Mouse (Mus musculus) kidney, embryonic 15.5 days (tissue): ENCODE results near the gene B3galnt2. TPM values are rescaled to one million over a fixed set of nuclear protein-coding genes. Genes with fewer than 3 reads are reported as not detected.

Experiments used
- ATAC-seq: fragments of 200-750 bp; cut with Nextera tagmentation; replicated peaks from 2 replicates; pipeline ENCODE4 v1.8.0; 2017; ENCODE audit warnings: moderate TSS enrichment; ENCODE audit not compliant: low FRiP score
- H3K27ac ChIP-seq: fragments of 300-500 bp; sonication (generic); 2 replicates; pipeline ENCODE4 v1.5.1; 2015; ENCODE audit warnings: mild to moderate bottlenecking, inconsistent platforms
- H3K27me3 ChIP-seq: fragments of 300-500 bp; sonication (generic); 2 replicates; pipeline ENCODE4 v1.6.1; 2015; ENCODE audit warnings: inconsistent platforms
- H3K36me3 ChIP-seq: fragments of 300-500 bp; sonication (generic); 2 replicates; pipeline ENCODE4 v1.6.1; 2015; ENCODE audit warnings: inconsistent platforms
- H3K4me1 ChIP-seq: fragments of 300-500 bp; sonication (generic); 2 replicates; pipeline ENCODE4 v1.6.1; 2015; ENCODE audit warnings: inconsistent platforms
- H3K4me2 ChIP-seq: fragments of 300-500 bp; sonication (generic); 2 replicates; pipeline ENCODE4 v1.6.1; 2015; ENCODE audit warnings: moderate library complexity, mild to moderate bottlenecking, inconsistent platforms
- H3K4me3 ChIP-seq: fragments of 300-500 bp; sonication (generic); replicated peaks from 2 replicates; pipeline ENCODE4 v1.5.1; 2015; ENCODE audit warnings: mild to moderate bottlenecking, inconsistent platforms
- H3K9ac ChIP-seq: fragments of 300-500 bp; sonication (generic); 2 replicates; pipeline ENCODE4 v1.6.1; 2015; ENCODE audit warnings: mild to moderate bottlenecking, inconsistent platforms
- H3K9me3 ChIP-seq: fragments of 300-500 bp; sonication (generic); replicated peaks from 2 replicates; pipeline ENCODE4 v1.6.1; 2016; ENCODE audit warnings: inconsistent platforms
- WGBS: fragments of 180-500 bp; shearing (Covaris S2); methylation state at CpG from one replicate; pipeline ENCODE4 v1.1.7; 2015; ENCODE audit warnings: mixed read lengths; 5-methylcytosine and 5-hydroxymethylcytosine counted together
- polyA plus RNA-seq: library from polyadenylated mRNA; unstranded; fragments of >200 nt; fragmentation: Nextera tagmentation; extraction: Ambion mirVana; gene quantifications from 2 replicates; pipeline ENCODE4 v1.2.1, GENCODE M21; 2015

B3galnt2 gene
- polyA plus RNA-seq, 1 experiment from 2014 or later, result 39.6 TPM

- Histone ChIP-seq H3K4me3 (peak overlapping the region; percentile 78), H3K4me2 (peak overlapping the region; percentile 84), H3K27me3 (no peaks in the 10 kb centered on the region), H3K27ac (peak overlapping the region; percentile 98), H3K4me1 (peaks cover 15% of the 10 kb centered on the region), H3K9ac (peak overlapping the region; percentile 78), H3K36me3 (no peaks in the 10 kb centered on the region), H3K9me3 (no peaks in the 10 kb centered on the region)
- under 1% methylated on average over 8 of the region's 8 CpGs for WGBS
- ATAC-seq, result peak; percentile 44
Measured at GRCm38 (mm10) chr13:14038911-14039291, 84.6 kb downstream of the B3galnt2 start.

- H3K4me2 ChIP-seq, result peak within 1 kb of the TSS; percentile 84
- peaks cover 15% of the 10 kb centered on the region for H3K4me1 ChIP-seq
- H3K9ac ChIP-seq, result peak within 1 kb of the TSS; percentile 78
- ATAC-seq, result peak; percentile 97
- H3K9me3 ChIP-seq, result no peaks in the 10 kb centered on the region
- no peaks in the 10 kb centered on the region for H3K27me3 ChIP-seq
- no peaks in the 10 kb centered on the region for H3K36me3 ChIP-seq
- H3K27ac ChIP-seq, result peak within 1 kb of the TSS; percentile 98
- peak within 1 kb of the TSS; percentile 78 for H3K4me3 ChIP-seq
- WGBS, result under 1% methylated on average over 35 of the region's 35 CpGs
Measured at GRCm38 (mm10) chr13:14039292-14039965, 85.2 kb downstream of the B3galnt2 start, which contains the start of gene Tbce. Gene Tbce, minus strand, starts transcription at chr13:14039638.

DNA sequence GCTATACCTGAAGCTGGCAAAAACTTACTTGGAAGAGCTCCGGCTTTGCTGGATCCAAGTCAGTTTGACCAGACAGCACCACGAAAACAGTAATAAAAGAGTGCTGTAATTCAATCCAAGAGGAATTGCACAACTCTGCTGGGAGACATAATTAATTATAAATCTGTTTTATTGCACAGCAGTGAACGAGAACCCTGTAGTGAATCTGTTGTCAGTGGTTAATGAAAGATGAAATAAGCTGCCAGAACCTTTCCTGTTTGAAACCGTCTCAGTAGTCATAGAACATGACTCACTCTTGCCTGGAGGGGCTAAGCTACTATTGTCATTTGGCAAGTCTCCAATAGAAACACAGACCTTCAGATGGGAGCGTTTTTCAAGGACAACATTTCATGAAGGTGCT is 85.9 kb downstream of the B3galnt2 start:
- 0 out of 2 replicates have a peak, but pooled peaks have one; percentile 27 for ATAC-seq
- WGBS, result 6% methylated on average over 5 of the region's 5 CpGs
- peak overlapping the region; percentile 78 for H3K9ac ChIP-seq

GRCm38 (mm10) chr13:14043851-14044250 is 89.6 kb downstream of the B3galnt2 start:
- Histone ChIP-seq H3K27me3 (no peaks in the 10 kb centered on the region), H3K36me3 (peaks cover 25% of the 10 kb centered on the region), H3K4me3 (no peak overlapping the region), H3K4me1 (peaks cover 8% of the 10 kb centered on the region), H3K9ac (no peak overlapping the region), H3K9me3 (no peaks in the 10 kb centered on the region), H3K4me2 (no peak overlapping the region), H3K27ac (no peak overlapping the region)
- ATAC-seq, result no peak

More for the DNA sequence above, 85.9 kb downstream of the B3galnt2 start:
- H3K27ac ChIP-seq, result peak overlapping the region; percentile 98
- peak overlapping the region; percentile 84 for H3K4me2 ChIP-seq
- peaks cover 15% of the 10 kb centered on the region for H3K4me1 ChIP-seq
- H3K27me3 ChIP-seq, result no peaks in the 10 kb centered on the region
- H3K36me3 ChIP-seq, result 0 out of 2 replicates have a peak, but pooled peaks cover 2% of the 10 kb centered on the region
- no peaks in the 10 kb centered on the region for H3K9me3 ChIP-seq
- peak overlapping the region; percentile 78 for H3K4me3 ChIP-seq

- no peak overlapping the region for H3K4me3 ChIP-seq
Measured at GRCm38 (mm10) chr13:14044521-14044920, 90.3 kb downstream of the B3galnt2 start.

More at GRCm38 (mm10) chr13:14044521-14044920, 90.3 kb downstream of the B3galnt2 start:
- Histone ChIP-seq H3K4me1 (peaks cover 7% of the 10 kb centered on the region), H3K9me3 (no peaks in the 10 kb centered on the region), H3K27ac (no peak overlapping the region), H3K36me3 (peaks cover 32% of the 10 kb centered on the region), H3K27me3 (no peaks in the 10 kb centered on the region), H3K9ac (no peak overlapping the region), H3K4me2 (no peak overlapping the region)
- 75% methylated on average over 2 of the region's 2 CpGs for WGBS
- no peak for ATAC-seq

Other genes starting within 250 kb of the B3galnt2 start
- gene Gng4, start 170.4 kb upstream of the B3galnt2 start, polyA plus RNA-seq, result 0.64 and 1.4 TPM in 2 replicates
- gene Tbce, start 85.2 kb downstream of the B3galnt2 start, polyA plus RNA-seq, result 59.1 and 64.3 TPM in 2 replicates
- 66.4 and 67.5 TPM in 2 replicates for gene Arid4b, start 108.8 kb downstream of the B3galnt2 start, polyA plus RNA-seq
- gene Ggps1, start 109.0 kb downstream of the B3galnt2 start, polyA plus RNA-seq, result 55.3 and 57.7 TPM in 2 replicates